Mouse (Mus musculus) ZHBTc4 (cell line): ENCODE measurements around the gene Ep400.

ENCODE experiments used
- DNase-seq: peaks from one replicate; pipeline ENCODE4 v3.0.0-alpha.2; 2011; ENCODE audit warnings: low read depth, low spot score

Ep400 gene

GRCm38 (mm10) chr5:110770448-110771158, at the start of gene Ep400:
Gene Ep400, minus strand, starts transcription at chr5:110770717.
- DNase-seq: peak; percentile 100

GRCm38 (mm10) chr5:110809667-110810325, 39.3 kb upstream of the Ep400 start, which contains the start of gene Ulk1:
Gene Ulk1, minus strand, starts transcription at chr5:110810097.
- DNase-seq: peak; percentile 100

GRCm38 (mm10) chr5:110808821-110809666, 38.5 kb upstream of the Ep400 start:
- DNase-seq: peak; percentile 86

GRCm38 (mm10) chr5:110808061-110808631, 37.6 kb upstream of the Ep400 start:
- DNase-seq: peak; percentile 93

GRCm38 (mm10) chr5:110807453-110807852, 36.9 kb upstream of the Ep400 start:
- no peak for DNase-seq

- peak; percentile 81 for DNase-seq
Measured at GRCm38 (mm10) chr5:110806676-110807075, 36.2 kb upstream of the Ep400 start.

- DNase-seq: peak; percentile 93
Measured at GRCm38 (mm10) chr5:110806154-110806553, 35.6 kb upstream of the Ep400 start.

GRCm38 (mm10) chr5:110804012-110804743, 33.7 kb upstream of the Ep400 start:
- peak; percentile 97 for DNase-seq

- DNase-seq: no peak
Measured at GRCm38 (mm10) chr5:110802809-110803208, 32.3 kb upstream of the Ep400 start.

GRCm38 (mm10) chr5:110802186-110802585, 31.7 kb upstream of the Ep400 start:
- DNase-seq: no peak

GRCm38 (mm10) chr5:110801036-110801624, 30.6 kb upstream of the Ep400 start:
- DNase-seq: no peak

- DNase-seq: peak; percentile 72
Measured at GRCm38 (mm10) chr5:110797696-110798095, 27.2 kb upstream of the Ep400 start.

GRCm38 (mm10) chr5:110794363-110794762, 23.8 kb upstream of the Ep400 start:
- DNase-seq: no peak

GRCm38 (mm10) chr5:110788684-110789083, 18.2 kb upstream of the Ep400 start:
- peak; percentile 81 for DNase-seq

GRCm38 (mm10) chr5:110786081-110786835, 15.7 kb upstream of the Ep400 start:
- DNase-seq: peak; percentile 66

- peak; percentile 63 for DNase-seq
Measured at GRCm38 (mm10) chr5:110783150-110783549, 12.6 kb upstream of the Ep400 start.

- DNase-seq: no peak
Measured at GRCm38 (mm10) chr5:110781529-110782238, 11.2 kb upstream of the Ep400 start.

- DNase-seq: no peak
Measured at GRCm38 (mm10) chr5:110780761-110781528, 10.4 kb upstream of the Ep400 start.
